In the genomic region with DNA sequence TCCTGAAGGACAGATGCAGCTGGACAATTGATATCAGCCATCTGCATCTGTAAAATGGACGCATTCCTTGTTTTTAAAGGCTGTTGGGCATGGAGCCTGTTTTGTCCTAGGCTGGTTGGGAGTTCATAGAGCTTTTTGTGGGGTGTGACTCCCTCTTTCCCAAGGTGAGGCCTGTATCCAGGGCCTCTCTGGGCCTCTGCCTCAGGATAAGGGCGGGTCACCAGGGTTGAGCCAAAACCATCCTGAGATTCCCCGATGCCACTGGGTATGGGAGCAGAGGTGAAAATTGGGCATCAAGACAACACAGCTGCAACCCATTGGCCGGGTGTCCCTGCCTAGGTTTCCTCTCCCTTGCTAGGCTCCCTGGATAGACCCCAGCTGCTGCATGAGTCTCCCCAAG, we compare ENCODE assay signal across 16 mouse cellular contexts. TPM values are rescaled to one million over a fixed set of nuclear protein-coding genes. Genes with fewer than 3 reads are reported as not detected.
DNase-seq lines count a peak whose midpoint lies in the region; ATAC-seq and TF ChIP-seq lines count a peak whose summit lies in the region.
"Had no signal": no experiment of that assay in that cellular context is flagged by ENCODE, and none has a peak within 500 bp of the region (broad histone marks: within the 10 kb centered on the region; RNA-seq: fewer than 3 reads in every experiment).

No protein-coding gene starts in this region.

- TF ChIP-seq CTCF in heart, postnatal 0 days (IDR thresholded peaks at IDR 0.05; ENCODE audit: low read depth) = no peak

- peaks cover 61% of the 10 kb centered on the region for H3K4me1 ChIP-seq in heart, postnatal 0 days (ENCODE audit: control insufficient read depth, insufficient read depth)
- H3K4me1 ChIP-seq in midbrain, embryonic 11.5 days (ENCODE audit: control insufficient read depth, insufficient read depth, low read length) = peaks cover 48% of the 10 kb centered on the region
- peaks cover 43% of the 10 kb centered on the region for H3K4me1 ChIP-seq in midbrain, embryonic 14.5 days (ENCODE audit: control insufficient read depth, insufficient read depth, low read length)
- H3K4me1 ChIP-seq in intestine, embryonic 16.5 days (ENCODE audit: control insufficient read depth, insufficient read depth, low read length) = peaks cover 79% of the 10 kb centered on the region
- H3K4me1 ChIP-seq in stomach, embryonic 14.5 days (ENCODE audit: control insufficient read depth, insufficient read depth, low read length) = peaks cover 59% of the 10 kb centered on the region

- no peak for ATAC-seq in heart, postnatal 0 days (ENCODE audit: insufficient read depth, low read depth)
- ATAC-seq in midbrain, embryonic 11.5 days (ENCODE audit: low FRiP score) = no peak
- no peak for ATAC-seq in midbrain, embryonic 14.5 days (ENCODE audit: low FRiP score, low TSS enrichment)
- ATAC-seq in intestine, embryonic 16.5 days = no peak
- ATAC-seq in stomach, embryonic 14.5 days (ENCODE audit: insufficient number of reproducible peaks, insufficient read depth, low FRiP score, low read depth) = no peak
- ATAC-seq: inflammation-experienced regulatory T-cells, adult 6 months had no signal

- 86% methylated on average over 4 of the region's 4 CpGs for WGBS in heart, postnatal 0 days
- WGBS in midbrain, embryonic 11.5 days = 74% methylated on average over 4 of the region's 4 CpGs
- WGBS in midbrain, embryonic 14.5 days = 84% methylated on average over 4 of the region's 4 CpGs
- WGBS in intestine, embryonic 16.5 days = 84% methylated on average over 4 of the region's 4 CpGs
- 64% methylated on average over 4 of the region's 4 CpGs for WGBS in stomach, embryonic 14.5 days

- no peaks in the 10 kb centered on the region for H3K9me3 ChIP-seq in heart, postnatal 0 days (replicated peaks; ENCODE audit: control insufficient read depth, low read length)
- H3K9me3 ChIP-seq in midbrain, embryonic 11.5 days (ENCODE audit: control insufficient read depth, low read length) = no peaks in the 10 kb centered on the region
- no peaks in the 10 kb centered on the region for H3K9me3 ChIP-seq in midbrain, embryonic 14.5 days (ENCODE audit: control insufficient read depth, low read length)
- no peaks in the 10 kb centered on the region for H3K9me3 ChIP-seq in intestine, embryonic 16.5 days (ENCODE audit: control insufficient read depth, low read length)
- H3K9me3 ChIP-seq in stomach, embryonic 14.5 days (ENCODE audit: control insufficient read depth, low read depth, low read length) = no peaks in the 10 kb centered on the region
- H3K9me3 ChIP-seq: embryonic facial prominence, embryonic 12.5 days; liver, embryonic 15.5 days had no signal

- H3K36me3 ChIP-seq in heart, postnatal 0 days (replicated peaks; ENCODE audit: control insufficient read depth, insufficient read depth, low read length) = no peaks in the 10 kb centered on the region
- H3K36me3 ChIP-seq in midbrain, embryonic 11.5 days (ENCODE audit: control insufficient read depth, insufficient read depth, low read length) = no peaks in the 10 kb centered on the region
- H3K36me3 ChIP-seq in midbrain, embryonic 14.5 days (ENCODE audit: control insufficient read depth, insufficient read depth, low read length) = no peaks in the 10 kb centered on the region
- no peaks in the 10 kb centered on the region for H3K36me3 ChIP-seq in intestine, embryonic 16.5 days (ENCODE audit: control insufficient read depth, insufficient read depth, low read length)
- no peaks in the 10 kb centered on the region for H3K36me3 ChIP-seq in stomach, embryonic 14.5 days (ENCODE audit: control insufficient read depth, insufficient read depth, low read length)
- H3K36me3 ChIP-seq: embryonic facial prominence, embryonic 12.5 days; liver, embryonic 15.5 days had no signal

- TF ChIP-seq EP300 in heart, postnatal 0 days (IDR thresholded peaks at IDR 0.05; ENCODE audit: low read depth) = no peak

- no peak for DNase-seq in heart, postnatal 0 days (ENCODE audit: low spot score)
- DNase-seq in heart, adult 9 months (ENCODE audit: low spot score in 2 of 2) = no peak
- DNase-seq in midbrain, embryonic 11.5 days (ENCODE audit: low spot score, missing footprints) = peak; percentile 83
- DNase-seq in midbrain, embryonic 14.5 days = no peak
- DNase-seq in yolk sac, embryonic 10.5 days (ENCODE audit: low spot score) = no peak
- no peak for DNase-seq in gastrocnemius, adult 18-20 months (ENCODE audit: low spot score)
- DNase-seq: retina, postnatal 1 day; spleen, adult 18-20 months; thymus, adult 2 months had no signal

- no peak overlapping the region for H3K4me3 ChIP-seq in heart, postnatal 0 days (ENCODE audit: low read depth, low read length)
- no peak overlapping the region for H3K4me3 ChIP-seq in midbrain, embryonic 11.5 days (ENCODE audit: low read depth, low read length)
- no peak overlapping the region for H3K4me3 ChIP-seq in midbrain, embryonic 14.5 days (replicated peaks; ENCODE audit: low read depth, low read length)
- no peak overlapping the region for H3K4me3 ChIP-seq in intestine, embryonic 16.5 days (ENCODE audit: low read length)
- H3K4me3 ChIP-seq in stomach, embryonic 14.5 days (ENCODE audit: low read depth, low read length) = no peak overlapping the region
- H3K4me3 ChIP-seq: embryonic facial prominence, embryonic 12.5 days; layer of hippocampus, adult 2 months; liver, embryonic 15.5 days had no signal

- 0 out of 2 replicates have a peak overlapping the region, but pooled peaks have one; percentile 7 for H3K9ac ChIP-seq in heart, postnatal 0 days (replicated peaks; ENCODE audit: low read depth, low read length)
- H3K9ac ChIP-seq in midbrain, embryonic 11.5 days (ENCODE audit: low read length) = no peak overlapping the region
- no peak overlapping the region for H3K9ac ChIP-seq in midbrain, embryonic 14.5 days (replicated peaks; ENCODE audit: low read length)
- H3K9ac ChIP-seq in intestine, embryonic 16.5 days (ENCODE audit: low read depth, low read length) = peak overlapping the region; percentile 9
- no peak overlapping the region for H3K9ac ChIP-seq in stomach, embryonic 14.5 days (replicated peaks; ENCODE audit: low read depth, low read length)
- H3K9ac ChIP-seq: embryonic facial prominence, embryonic 12.5 days; liver, embryonic 15.5 days had no signal

- no peak overlapping the region for H3K27ac ChIP-seq in heart, postnatal 0 days (ENCODE audit: low read depth)
- no peak overlapping the region for H3K27ac ChIP-seq in midbrain, embryonic 11.5 days (ENCODE audit: low read depth, low read length)
- H3K27ac ChIP-seq in midbrain, embryonic 14.5 days (replicated peaks; ENCODE audit: low read depth, low read length) = no peak overlapping the region
- H3K27ac ChIP-seq in intestine, embryonic 16.5 days (ENCODE audit: low read length) = peak overlapping the region; percentile 20; the same call in 1 of the 2 replicates
- 0 out of 2 replicates have a peak overlapping the region, but pooled peaks have one; percentile 29 for H3K27ac ChIP-seq in stomach, embryonic 14.5 days (ENCODE audit: low read length)
- H3K27ac ChIP-seq: layer of hippocampus, adult 2 months; liver, embryonic 15.5 days; macrophage had no signal

- H3K4me2 ChIP-seq in heart, postnatal 0 days (ENCODE audit: low read depth, low read length) = no peak overlapping the region
- no peak overlapping the region for H3K4me2 ChIP-seq in midbrain, embryonic 11.5 days
- H3K4me2 ChIP-seq in midbrain, embryonic 14.5 days (ENCODE audit: low read length) = no peak overlapping the region
- H3K4me2 ChIP-seq in intestine, embryonic 16.5 days (ENCODE audit: low read depth, low read length) = no peak overlapping the region
- no peak overlapping the region for H3K4me2 ChIP-seq in stomach, embryonic 14.5 days (replicated peaks; ENCODE audit: low read depth, low read length)
- H3K4me2 ChIP-seq: liver, embryonic 15.5 days had no signal

- H3K27me3 ChIP-seq in heart, postnatal 0 days (ENCODE audit: control insufficient read depth, insufficient read depth, low read length) = no peaks in the 10 kb centered on the region
- H3K27me3 ChIP-seq in midbrain, embryonic 11.5 days (ENCODE audit: control insufficient read depth, insufficient read depth, low read length) = no peaks in the 10 kb centered on the region
- H3K27me3 ChIP-seq in midbrain, embryonic 14.5 days (ENCODE audit: control insufficient read depth, insufficient read depth, low read length) = no peaks in the 10 kb centered on the region
- H3K27me3 ChIP-seq in intestine, embryonic 16.5 days (replicated peaks; ENCODE audit: control insufficient read depth, insufficient read depth, low read length) = no peaks in the 10 kb centered on the region
- no peaks in the 10 kb centered on the region for H3K27me3 ChIP-seq in stomach, embryonic 14.5 days (ENCODE audit: control insufficient read depth, insufficient read depth, low read length)
- H3K27me3 ChIP-seq: embryonic facial prominence, embryonic 12.5 days had no signal

RNA-seq across cellular contexts. Expression of a gene that starts 5.2 kb away (rescaled TPM):
- total RNA-seq in heart, postnatal 0 days (2014; rRNA removed; ENCODE audit: low replicate concordance) = 56.9 and 81.7 TPM in 2 replicates
- 4.9 and 5.5 TPM in 2 replicates for polyA plus RNA-seq in heart, postnatal 0 days (2015; fragmentation: Nextera tagmentation; extraction: Ambion mirVana)
- 6.7 and 6.9 TPM in 2 replicates for polyA plus RNA-seq in midbrain, embryonic 11.5 days (2014; fragmentation: Nextera tagmentation; extraction: Ambion mirVana)
- 1.9 and 2.5 TPM in 2 replicates for polyA plus RNA-seq in midbrain, embryonic 14.5 days (2014; fragmentation: Nextera tagmentation; extraction: Ambion mirVana)
- polyA plus RNA-seq in intestine, embryonic 16.5 days (2015; fragmentation: Nextera tagmentation; extraction: Ambion mirVana) = 9.9 and 11.4 TPM in 2 replicates
- 9.0 and 10.3 TPM in 2 replicates for polyA plus RNA-seq in stomach, embryonic 14.5 days (2014; fragmentation: Nextera tagmentation; extraction: Ambion mirVana)
- 100 to 1,000 TPM; 129 to 134 TPM for total RNA-seq in gastrocnemius, adult 18-20 months (2021)

Comparison
In these comparisons a context has a peak if more than half of its experiments do, and no peak if none do; other contexts are left out.
1. H3K27ac ChIP-seq: peak in intestine, embryonic 16.5 days (single experiment) and stomach, embryonic 14.5 days (single experiment); none in heart, postnatal 0 days (single experiment), midbrain, embryonic 11.5 days (single experiment) and midbrain, embryonic 14.5 days (single experiment).
2. H3K9ac ChIP-seq: peak in heart, postnatal 0 days (single experiment) and intestine, embryonic 16.5 days (single experiment); none in midbrain, embryonic 11.5 days (single experiment), midbrain, embryonic 14.5 days (single experiment) and stomach, embryonic 14.5 days (single experiment).